Mouse (Mus musculus) testis, adult 2 months (tissue): ENCODE results near the gene Osmr. TPM values are rescaled to one million over a fixed set of nuclear protein-coding genes. Genes with fewer than 3 reads are reported as not detected.

ENCODE experiments used
- H3K27ac ChIP-seq: fragments of 200-500 bp; 2 replicates; pipeline ENCODE4 v1.5.1; 2012; ENCODE audit warnings: low read depth, low read length; ENCODE audit not compliant: control insufficient read depth, insufficient read depth
- H3K27me3 ChIP-seq: fragments of 200-500 bp; 2 replicates; pipeline ENCODE4 v1.6.1; 2012; ENCODE audit warnings: mild to moderate bottlenecking, low read length, moderate library complexity; ENCODE audit not compliant: control insufficient read depth, insufficient read depth
- H3K36me3 ChIP-seq: fragments of 200-500 bp; 2 replicates; pipeline ENCODE4 v1.6.1; 2012; ENCODE audit warnings: mild to moderate bottlenecking, low read length; ENCODE audit not compliant: control insufficient read depth, insufficient read depth
- H3K4me1 ChIP-seq: fragments of 200-500 bp; 2 replicates; pipeline ENCODE4 v1.6.1; 2012; ENCODE audit warnings: low read length; ENCODE audit not compliant: control insufficient read depth, insufficient read depth
- H3K4me3 ChIP-seq: fragments of 200-500 bp; 2 replicates; pipeline ENCODE4 v1.5.1; 2012; ENCODE audit warnings: low read depth, mild to moderate bottlenecking, low read length, moderate library complexity, mixed read lengths; ENCODE audit not compliant: control insufficient read depth
- CTCF ChIP-seq: fragments of 200-500 bp; IDR thresholded peaks from 2 replicates; pipeline ENCODE4 v1.5.1; 2012; ENCODE audit warnings: low read depth, mild to moderate bottlenecking, inconsistent platforms, low read length, moderate library complexity; ENCODE audit not compliant: control insufficient read depth, insufficient read depth, insufficient replicate concordance
- POLR2A ChIP-seq: fragments of 200-500 bp; IDR thresholded peaks from 2 replicates; pipeline ENCODE4 v1.6.1; 2012; ENCODE audit warnings: low read depth, mild to moderate bottlenecking, inconsistent platforms, low read length, moderate library complexity; ENCODE audit not compliant: control insufficient read depth
- polyA plus RNA-seq: library from polyadenylated mRNA; depleted of rRNA; stranded (reverse); fragments of >200 nt; gene quantifications from 2 replicates; pipeline ENCODE4 v1.2.3, GENCODE M21; 2012; rRNA removed

Gene Osmr
- polyA plus RNA-seq: 0.90 and 1.0 TPM in 2 replicates

DNA sequence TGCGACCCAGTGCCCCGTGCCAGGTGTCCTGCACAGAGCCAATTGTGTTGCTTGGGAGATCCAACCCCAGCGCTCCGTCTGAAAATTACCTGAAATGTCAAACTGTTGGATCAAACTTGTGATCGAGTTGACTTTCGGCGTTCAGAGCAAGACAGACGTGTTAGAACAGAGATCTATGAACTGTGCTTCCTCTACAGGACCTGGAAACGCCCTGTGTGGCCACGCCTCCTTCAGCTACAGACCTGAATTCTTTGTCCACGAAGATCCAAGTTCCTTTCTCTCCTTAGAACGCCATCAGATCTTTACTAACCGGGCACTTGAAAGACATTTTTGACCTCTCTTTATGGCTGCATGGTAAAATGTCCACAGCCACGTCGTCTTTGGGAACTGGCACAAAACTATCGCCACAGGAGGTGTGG, at the start of gene Osmr:
TSS of gene Osmr (minus strand) at position 369 of the 419 bp plus-strand sequence.
- no peak for TF ChIP-seq POLR2A
- TF ChIP-seq CTCF: no peak
- H3K27me3 ChIP-seq: no peaks in the 10 kb centered on the region
- no peak within 1 kb of the TSS for H3K27ac ChIP-seq

GRCm38 (mm10) chr15:6919406-6919805, 44.6 kb upstream of the Osmr start:
- TF ChIP-seq CTCF (no peak), POLR2A (no peak)
- H3K36me3 ChIP-seq: no peaks in the 10 kb centered on the region

More for the DNA sequence above, at the start of gene Osmr:
- Histone ChIP-seq H3K4me1 (no peaks in the 10 kb centered on the region; the same call in 1 of the 2 replicates), H3K36me3 (no peaks in the 10 kb centered on the region), H3K4me3 (peak within 1 kb of the TSS; percentile 73)

DNA sequence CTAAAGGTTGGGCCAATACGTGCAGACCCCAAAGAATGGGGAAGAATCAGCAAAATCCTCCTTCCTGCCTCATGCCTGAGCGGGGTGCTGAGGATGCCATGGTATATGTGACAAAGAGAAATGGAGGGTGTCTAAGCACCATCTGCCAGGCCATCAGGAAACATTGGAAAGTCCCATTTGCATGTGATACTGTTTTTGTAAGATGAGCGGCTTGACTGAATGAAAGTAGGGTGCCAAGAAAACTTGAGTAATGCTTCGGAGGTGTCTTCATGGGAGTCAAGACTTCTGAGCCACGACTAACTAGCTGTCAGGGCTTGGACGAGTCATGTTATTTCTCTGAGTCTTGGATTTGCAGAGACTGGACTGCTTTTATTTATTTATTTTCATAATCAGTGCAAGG, 39.4 kb upstream of the Osmr start:
- H3K36me3 ChIP-seq: no peaks in the 10 kb centered on the region
- H3K27ac ChIP-seq: no peak overlapping the region
- TF ChIP-seq CTCF: no peak
- TF ChIP-seq POLR2A: no peak
- no peak overlapping the region for H3K4me3 ChIP-seq
- no peaks in the 10 kb centered on the region for H3K27me3 ChIP-seq
- H3K4me1 ChIP-seq: peaks cover 2% of the 10 kb centered on the region

More at GRCm38 (mm10) chr15:6919406-6919805, 44.6 kb upstream of the Osmr start:
- Histone ChIP-seq H3K4me1 (no peaks in the 10 kb centered on the region), H3K27ac (no peak overlapping the region), H3K27me3 (no peaks in the 10 kb centered on the region), H3K4me3 (no peak overlapping the region)

DNA sequence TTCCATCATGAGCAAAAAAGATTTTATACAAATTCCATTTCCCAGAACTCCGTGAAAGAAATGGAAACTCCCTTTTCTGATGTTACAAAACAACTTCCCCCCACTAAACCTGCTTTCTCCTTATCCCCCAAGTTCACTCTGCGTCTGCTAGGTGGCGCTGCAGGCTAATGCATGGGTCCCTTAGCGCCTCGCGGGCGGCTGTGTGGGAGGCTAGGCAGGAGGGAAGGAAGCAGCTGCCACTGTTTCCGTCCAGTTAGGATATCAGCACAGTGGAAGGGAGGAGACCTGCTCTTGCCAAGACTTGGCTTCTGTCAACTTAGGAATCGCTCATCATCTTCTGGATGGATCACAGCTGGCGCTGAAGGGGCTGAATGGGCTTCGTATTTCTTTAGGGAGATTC, 34.9 kb upstream of the Osmr start:
- no peak overlapping the region for H3K27ac ChIP-seq
- TF ChIP-seq POLR2A (no peak), CTCF (peak; percentile 95)
- peaks cover 2% of the 10 kb centered on the region for H3K4me1 ChIP-seq
- H3K27me3 ChIP-seq: no peaks in the 10 kb centered on the region
- no peaks in the 10 kb centered on the region for H3K36me3 ChIP-seq
- H3K4me3 ChIP-seq: peak overlapping the region; percentile 32; the same call in 1 of the 2 replicates

- H3K4me1 ChIP-seq: peaks cover 2% of the 10 kb centered on the region
- TF ChIP-seq POLR2A (no peak), CTCF (no peak)
- H3K27me3 ChIP-seq: no peaks in the 10 kb centered on the region
- H3K4me3 ChIP-seq: no peak overlapping the region
- H3K27ac ChIP-seq: no peak overlapping the region
- no peaks in the 10 kb centered on the region for H3K36me3 ChIP-seq
These were observed 34.3 kb upstream of the Osmr start for GRCm38 (mm10) chr15:6909084-6909483.

- Histone ChIP-seq H3K27me3 (no peaks in the 10 kb centered on the region), H3K27ac (no peak overlapping the region), H3K36me3 (no peaks in the 10 kb centered on the region), H3K4me3 (no peak overlapping the region), H3K4me1 (peaks cover 2% of the 10 kb centered on the region)
- TF ChIP-seq POLR2A (no peak), CTCF (no peak)
These were observed 33.8 kb upstream of the Osmr start for GRCm38 (mm10) chr15:6908601-6909000.

DNA sequence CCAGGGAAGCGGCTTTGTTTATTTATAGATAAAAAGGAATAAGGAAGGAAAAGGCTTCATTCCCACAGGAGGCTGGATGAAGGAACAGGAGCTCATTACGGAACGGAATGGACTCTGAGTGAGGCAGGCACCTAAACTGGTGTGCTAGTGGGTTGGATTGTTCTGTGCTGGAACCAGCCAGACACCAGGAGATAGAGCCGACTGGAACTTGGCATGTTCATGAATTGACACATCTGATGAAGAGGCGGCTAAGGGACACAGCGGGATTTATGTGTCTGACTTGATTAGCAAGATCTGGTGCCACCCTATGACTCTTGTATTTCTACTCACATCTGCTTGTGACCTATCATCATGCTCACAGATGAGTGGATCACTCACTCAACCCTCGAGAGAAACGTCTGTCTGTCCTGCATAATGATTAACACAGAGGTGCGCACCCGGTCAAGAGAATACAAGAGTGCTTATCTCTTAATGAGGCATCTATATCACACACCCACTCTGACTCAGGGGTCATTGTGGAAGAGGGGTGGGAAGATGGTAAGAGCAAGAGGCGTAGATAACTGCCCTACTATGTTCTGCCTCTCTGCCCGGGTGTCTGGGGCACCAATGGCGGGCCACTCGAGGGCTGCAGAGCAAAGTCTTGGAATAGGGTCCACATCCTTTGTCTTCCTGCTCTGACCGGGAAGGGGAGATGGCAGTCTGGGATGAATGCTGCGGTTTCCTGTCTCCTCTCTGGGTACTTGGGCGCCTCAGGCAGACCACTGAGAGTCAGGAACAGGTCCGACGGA, 31.7 kb upstream of the Osmr start:
- no peak overlapping the region for H3K4me3 ChIP-seq
- no peak for TF ChIP-seq POLR2A
- TF ChIP-seq CTCF: no peak
- H3K27ac ChIP-seq: no peak overlapping the region
- peaks cover 2% of the 10 kb centered on the region for H3K4me1 ChIP-seq
- H3K36me3 ChIP-seq: no peaks in the 10 kb centered on the region
- H3K27me3 ChIP-seq: no peaks in the 10 kb centered on the region

DNA sequence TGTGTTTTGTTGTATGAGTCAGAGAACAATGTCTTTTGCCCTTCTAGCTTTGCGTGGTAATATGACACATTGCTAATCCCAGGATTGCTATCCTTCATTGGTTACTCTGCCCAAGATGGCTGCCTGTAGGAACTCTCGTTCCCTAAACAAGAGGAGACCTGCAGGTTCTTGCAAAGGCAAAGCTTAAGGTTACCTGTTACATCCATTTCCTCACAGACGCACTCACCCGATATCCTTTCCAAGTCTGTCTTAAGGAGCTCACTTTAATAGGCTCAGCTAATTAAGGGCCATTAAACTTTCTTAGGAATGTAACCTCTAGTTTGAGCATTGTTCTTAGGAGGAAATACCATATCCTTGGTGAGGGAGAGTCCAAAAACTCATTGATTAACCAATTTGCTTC, 31.0 kb upstream of the Osmr start:
- Histone ChIP-seq H3K27ac (no peak overlapping the region), H3K4me1 (peaks cover 2% of the 10 kb centered on the region), H3K4me3 (no peak overlapping the region), H3K27me3 (no peaks in the 10 kb centered on the region), H3K36me3 (no peaks in the 10 kb centered on the region)
- TF ChIP-seq CTCF: no peak
- no peak for TF ChIP-seq POLR2A
